Mouse (Mus musculus) heart, embryonic 15.5 days (tissue): ENCODE data around the gene Gimap8. TPM values are rescaled to one million over a fixed set of nuclear protein-coding genes. Genes with fewer than 3 reads are reported as not detected.
"Not testable (repeated sequence)": the region's sequence is repeated elsewhere in the genome, so short reads cannot be mapped to it uniquely, and the experiment has no call there.

Source experiments
- ATAC-seq: fragments of 200-750 bp; cut with Nextera tagmentation; replicated peaks from 2 replicates; pipeline ENCODE4 v1.8.0; 2017; ENCODE audit warnings: low read depth, moderate TSS enrichment; ENCODE audit not compliant: insufficient number of reproducible peaks, insufficient read depth, low FRiP score
- H3K27ac ChIP-seq: fragments of 300-500 bp; sonication (generic); 2 replicates; pipeline ENCODE4 v1.5.1; 2015; ENCODE audit warnings: mild to moderate bottlenecking, inconsistent platforms
- H3K27me3 ChIP-seq: fragments of 300-500 bp; sonication (generic); 2 replicates; pipeline ENCODE4 v1.6.1; 2015; ENCODE audit warnings: inconsistent platforms
- H3K36me3 ChIP-seq: fragments of 300-500 bp; sonication (generic); 2 replicates; pipeline ENCODE4 v1.6.1; 2015; ENCODE audit warnings: mild to moderate bottlenecking, inconsistent platforms
- H3K4me1 ChIP-seq: fragments of 300-500 bp; sonication (generic); replicated peaks from 2 replicates; pipeline ENCODE4 v1.6.1; 2015; ENCODE audit warnings: inconsistent platforms
- H3K4me2 ChIP-seq: fragments of 300-500 bp; sonication (generic); 2 replicates; pipeline ENCODE4 v1.6.1; 2015; ENCODE audit warnings: inconsistent platforms, mild to moderate bottlenecking, moderate library complexity
- H3K4me3 ChIP-seq: fragments of 300-500 bp; sonication (generic); 2 replicates; pipeline ENCODE4 v1.5.1; 2015; ENCODE audit warnings: mild to moderate bottlenecking, inconsistent platforms
- H3K9ac ChIP-seq: fragments of 300-500 bp; sonication (generic); 2 replicates; pipeline ENCODE4 v1.6.1; 2015; ENCODE audit warnings: mild to moderate bottlenecking, inconsistent platforms
- H3K9me3 ChIP-seq: fragments of 300-500 bp; sonication (generic); replicated peaks from 2 replicates; pipeline ENCODE4 v1.6.1; 2016; ENCODE audit warnings: inconsistent platforms
- WGBS: fragments of 180-500 bp; shearing (Covaris S2); methylation state at CpG from one replicate; pipeline ENCODE4 v1.1.7; 2015; ENCODE audit warnings: mixed read lengths; 5-methylcytosine and 5-hydroxymethylcytosine counted together
- polyA plus RNA-seq: library from polyadenylated mRNA; unstranded; fragments of >200 nt; fragmentation: Nextera tagmentation; extraction: Ambion mirVana; gene quantifications from 2 replicates; pipeline ENCODE4 v1.2.1, GENCODE M21; 2015

Gene Gimap8
- polyA plus RNA-seq, 1 experiment from 2014 or later, result 1.6 TPM

- no peak overlapping the region for H3K9ac ChIP-seq
- ATAC-seq, result no peak
- no peak overlapping the region for H3K4me3 ChIP-seq
- H3K36me3 ChIP-seq, result no peaks in the 10 kb centered on the region
- no peaks in the 10 kb centered on the region for H3K9me3 ChIP-seq
- H3K4me2 ChIP-seq, result no peak overlapping the region
- 0 out of 2 replicates have a peak overlapping the region, but pooled peaks have one; percentile 29 for H3K27ac ChIP-seq
- 58% methylated on average over 3 of the region's 3 CpGs for WGBS
- no peaks in the 10 kb centered on the region for H3K27me3 ChIP-seq
- no peaks in the 10 kb centered on the region for H3K4me1 ChIP-seq
Observed at GRCm38 (mm10) chr6:48681472-48682090, 34.5 kb downstream of the Gimap8 start.

GRCm38 (mm10) chr6:48682271-48682670 lies 35.2 kb downstream of the Gimap8 start:
- 0 out of 2 replicates have a peak overlapping the region, but pooled peaks have one; percentile 18 for H3K27ac ChIP-seq
- H3K4me2 ChIP-seq, result no peak overlapping the region
- H3K9ac ChIP-seq, result no peak overlapping the region
- H3K4me1 ChIP-seq, result 0 out of 2 replicates have a peak, but pooled peaks cover 4% of the 10 kb centered on the region
- no peaks in the 10 kb centered on the region for H3K9me3 ChIP-seq
- H3K27me3 ChIP-seq, result no peaks in the 10 kb centered on the region
- WGBS, result 60% methylated on average over 4 of the region's 4 CpGs
- no peak overlapping the region for H3K4me3 ChIP-seq
- no peaks in the 10 kb centered on the region for H3K36me3 ChIP-seq
- no peak for ATAC-seq

DNA sequence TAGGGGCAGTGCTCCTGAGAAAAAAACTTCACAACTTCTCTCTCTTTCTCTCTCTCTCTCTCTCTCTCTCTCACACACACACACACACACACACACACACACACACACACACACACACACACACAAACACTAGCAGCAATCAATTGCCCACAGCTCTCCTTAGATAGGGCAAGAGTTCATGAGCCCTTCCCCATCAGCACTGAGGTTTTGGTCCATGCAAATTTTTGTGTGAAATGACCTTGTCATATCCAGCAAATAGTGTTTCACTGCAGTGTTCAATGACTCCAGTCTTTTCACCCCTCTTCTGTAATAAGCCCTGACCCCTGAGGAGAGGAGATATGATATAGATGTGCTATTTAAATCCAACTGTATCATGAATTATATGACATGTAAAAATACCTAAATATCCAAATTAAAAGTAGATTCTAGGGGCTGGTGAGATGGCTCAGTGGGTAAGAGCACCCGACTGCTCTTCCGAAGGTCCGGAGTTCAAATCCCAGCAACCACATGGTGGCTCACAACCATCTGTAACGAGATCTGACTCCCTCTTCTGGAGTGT lies 36.3 kb downstream of the Gimap8 start:
- not testable (repeated sequence) for ATAC-seq, H3K4me1 ChIP-seq, H3K27me3 ChIP-seq, H3K9ac ChIP-seq, H3K4me3 ChIP-seq, H3K9me3 ChIP-seq, H3K4me2 ChIP-seq, H3K27ac ChIP-seq, H3K36me3 ChIP-seq
- WGBS, result 99% methylated on average over 4 of the region's 4 CpGs

- peak within 1 kb of the TSS; percentile 28 for H3K4me3 ChIP-seq
- H3K27ac ChIP-seq, result peak within 1 kb of the TSS; percentile 72
- peak within 1 kb of the TSS; percentile 21 for H3K4me2 ChIP-seq
- no peaks in the 10 kb centered on the region for H3K27me3 ChIP-seq
- H3K9me3 ChIP-seq, result no peaks in the 10 kb centered on the region
- no peak for ATAC-seq
- no peaks in the 10 kb centered on the region for H3K36me3 ChIP-seq
- no peak within 1 kb of the TSS for H3K9ac ChIP-seq
- WGBS, result 63% methylated on average over 5 of the region's 5 CpGs
- H3K4me1 ChIP-seq, result 0 out of 2 replicates have a peak, but pooled peaks cover 4% of the 10 kb centered on the region
Observed at GRCm38 (mm10) chr6:48684319-48684718, 37.3 kb downstream of the Gimap8 start, which contains the start of gene Gimap4. Gene Gimap4 (plus strand): TSS chr6:48684549.

- Histone ChIP-seq H3K9me3 (no peaks in the 10 kb centered on the region), H3K27ac (peak overlapping the region; percentile 72), H3K4me3 (peak overlapping the region; percentile 28), H3K9ac (no peak overlapping the region), H3K4me1 (0 out of 2 replicates have a peak, but pooled peaks cover 4% of the 10 kb centered on the region), H3K4me2 (peak overlapping the region; percentile 21), H3K36me3 (no peaks in the 10 kb centered on the region), H3K27me3 (no peaks in the 10 kb centered on the region)
- WGBS, result 43% methylated on average over 4 of the region's 4 CpGs
- ATAC-seq, result no peak
Observed at GRCm38 (mm10) chr6:48684806-48685205, 37.8 kb downstream of the Gimap8 start.

GRCm38 (mm10) chr6:48685251-48685650 lies 38.2 kb downstream of the Gimap8 start:
- Histone ChIP-seq H3K27me3 (no peaks in the 10 kb centered on the region), H3K9ac (no peak overlapping the region), H3K4me1 (0 out of 2 replicates have a peak, but pooled peaks cover 4% of the 10 kb centered on the region), H3K27ac (peak overlapping the region; percentile 72), H3K4me2 (peak overlapping the region; percentile 21), H3K36me3 (no peaks in the 10 kb centered on the region), H3K4me3 (peak overlapping the region; percentile 28), H3K9me3 (no peaks in the 10 kb centered on the region)
- 55% methylated on average over 2 of the region's 2 CpGs for WGBS
- ATAC-seq, result no peak

- peak overlapping the region; percentile 21 for H3K4me2 ChIP-seq
- peak overlapping the region; percentile 72 for H3K27ac ChIP-seq
- 67% methylated on average over 7 of the region's 7 CpGs for WGBS
- H3K27me3 ChIP-seq, result no peaks in the 10 kb centered on the region
- H3K9me3 ChIP-seq, result no peaks in the 10 kb centered on the region
- H3K4me3 ChIP-seq, result peak overlapping the region; percentile 28
- ATAC-seq, result no peak
- H3K9ac ChIP-seq, result no peak overlapping the region
- H3K4me1 ChIP-seq, result 0 out of 2 replicates have a peak, but pooled peaks cover 4% of the 10 kb centered on the region
- no peaks in the 10 kb centered on the region for H3K36me3 ChIP-seq
Observed at GRCm38 (mm10) chr6:48685694-48686665, 38.9 kb downstream of the Gimap8 start.

- H3K27me3 ChIP-seq, result no peaks in the 10 kb centered on the region
- no peak overlapping the region for H3K27ac ChIP-seq
- H3K4me3 ChIP-seq, result no peak overlapping the region
- H3K4me1 ChIP-seq, result 0 out of 2 replicates have a peak, but pooled peaks cover 4% of the 10 kb centered on the region
- no peak overlapping the region for H3K9ac ChIP-seq
- H3K9me3 ChIP-seq, result no peaks in the 10 kb centered on the region
- 45% methylated on average over 2 of the region's 2 CpGs for WGBS
- no peaks in the 10 kb centered on the region for H3K36me3 ChIP-seq
- no peak overlapping the region; the same call in 1 of the 2 replicates for H3K4me2 ChIP-seq
- no peak for ATAC-seq
Observed at GRCm38 (mm10) chr6:48687077-48687476, 40.0 kb downstream of the Gimap8 start.

- 0 out of 2 replicates have a peak, but pooled peaks cover 4% of the 10 kb centered on the region for H3K4me1 ChIP-seq
- H3K9ac ChIP-seq, result no peak overlapping the region
- no peaks in the 10 kb centered on the region for H3K9me3 ChIP-seq
- H3K27me3 ChIP-seq, result no peaks in the 10 kb centered on the region
- no peak overlapping the region for H3K4me3 ChIP-seq
- H3K27ac ChIP-seq, result no peak overlapping the region
- ATAC-seq, result no peak
- WGBS, result 51% methylated on average over 2 of the region's 2 CpGs
- no peak overlapping the region for H3K4me2 ChIP-seq
- no peaks in the 10 kb centered on the region for H3K36me3 ChIP-seq
Observed at GRCm38 (mm10) chr6:48689320-48689719, 42.3 kb downstream of the Gimap8 start.

GRCm38 (mm10) chr6:48692962-48693361 lies 45.9 kb downstream of the Gimap8 start:
- Histone ChIP-seq H3K27ac (no peak overlapping the region), H3K9ac (no peak overlapping the region), H3K4me1 (no peaks in the 10 kb centered on the region), H3K36me3 (no peaks in the 10 kb centered on the region), H3K27me3 (no peaks in the 10 kb centered on the region), H3K9me3 (no peaks in the 10 kb centered on the region), H3K4me3 (no peak overlapping the region), H3K4me2 (no peak overlapping the region)
- ATAC-seq, result no peak
- WGBS, result 70% methylated on average over 6 of the region's 6 CpGs
